Mouse (Mus musculus): ENCODE measurements at regions not wholly inside any gene's neighbourhood (a gene's known extent, or its start where the extent isn't known, plus 50 kb on each side); places are given as distances from the start of the nearest gene placed in this dataset.

GRCm38 (mm10) chr10:97312509-97312908, 166.9 kb upstream of the Dcn start:
- peak overlapping the region; percentile 47; the same call in 1 of the 2 replicates for H3K27ac ChIP-seq (ENCODE audit: low read length)
- peak; percentile 21; the same call in 1 of the 2 replicates for ATAC-seq (ENCODE audit: low FRiP score, low TSS enrichment)
- peak overlapping the region; percentile 59 for H3K4me3 ChIP-seq (ENCODE audit: low read length)
- no peaks in the 10 kb centered on the region for H3K9me3 ChIP-seq (ENCODE audit: low read length)
- H3K9ac ChIP-seq (replicated peaks; ENCODE audit: low read length): peak overlapping the region; percentile 76
- H3K36me3 ChIP-seq (ENCODE audit: insufficient read depth, low read length): no peaks in the 10 kb centered on the region
- peaks cover 6% of the 10 kb centered on the region; the same call in 1 of the 2 replicates for H3K4me1 ChIP-seq (ENCODE audit: insufficient read depth, low read length)
- WGBS: 24% methylated on average over 12 of the region's 12 CpGs
- peak overlapping the region; percentile 72 for H3K4me2 ChIP-seq (replicated peaks; ENCODE audit: low read depth, low read length)
- no peaks in the 10 kb centered on the region for H3K27me3 ChIP-seq (ENCODE audit: insufficient read depth, low read length)

GRCm38 (mm10) chr10:97312978-97313377, 166.4 kb upstream of the Dcn start:
- Histone ChIP-seq H3K9me3 (ENCODE audit: low read length) (no peaks in the 10 kb centered on the region), H3K27ac (ENCODE audit: low read length) (peak overlapping the region; percentile 97), H3K4me3 (ENCODE audit: low read length) (peak overlapping the region; percentile 59), H3K36me3 (ENCODE audit: insufficient read depth, low read length) (no peaks in the 10 kb centered on the region), H3K27me3 (ENCODE audit: insufficient read depth, low read length) (no peaks in the 10 kb centered on the region), H3K4me2 (replicated peaks; ENCODE audit: low read depth, low read length) (peak overlapping the region; percentile 72), H3K9ac (replicated peaks; ENCODE audit: low read length) (peak overlapping the region; percentile 76), H3K4me1 (ENCODE audit: insufficient read depth, low read length) (peaks cover 6% of the 10 kb centered on the region; the same call in 1 of the 2 replicates)
- 0% methylated on average over 17 of the region's 17 CpGs for WGBS
- ATAC-seq (ENCODE audit: low FRiP score, low TSS enrichment): peak; percentile 95

- Histone ChIP-seq H3K4me1 (ENCODE audit: insufficient read depth, low read length) (peaks cover 6% of the 10 kb centered on the region; the same call in 1 of the 2 replicates), H3K27ac (ENCODE audit: low read length) (peak overlapping the region; percentile 97), H3K4me2 (replicated peaks; ENCODE audit: low read depth, low read length) (peak overlapping the region; percentile 72), H3K4me3 (ENCODE audit: low read length) (peak overlapping the region; percentile 59), H3K9ac (replicated peaks; ENCODE audit: low read length) (peak overlapping the region; percentile 76), H3K27me3 (ENCODE audit: insufficient read depth, low read length) (no peaks in the 10 kb centered on the region), H3K9me3 (ENCODE audit: low read length) (no peaks in the 10 kb centered on the region), H3K36me3 (ENCODE audit: insufficient read depth, low read length) (no peaks in the 10 kb centered on the region)
- 1% methylated on average over 13 of the region's 13 CpGs for WGBS
- ATAC-seq (ENCODE audit: low FRiP score, low TSS enrichment): peak; percentile 96
Observed at GRCm38 (mm10) chr10:97313407-97313901, 166.0 kb upstream of the Dcn start.

- 0 out of 2 replicates have a peak, but pooled peaks cover 3% of the 10 kb centered on the region for H3K9me3 ChIP-seq (ENCODE audit: low read length)
- H3K4me1 ChIP-seq (ENCODE audit: insufficient read depth, low read length): no peaks in the 10 kb centered on the region
- no peaks in the 10 kb centered on the region for H3K36me3 ChIP-seq (ENCODE audit: insufficient read depth, low read length)
- no peak overlapping the region for H3K4me3 ChIP-seq (ENCODE audit: low read length)
- no peaks in the 10 kb centered on the region for H3K27me3 ChIP-seq (ENCODE audit: insufficient read depth, low read length)
- no peak overlapping the region for H3K27ac ChIP-seq (ENCODE audit: low read length)
- no peak for ATAC-seq (ENCODE audit: low FRiP score, low TSS enrichment)
- no peak overlapping the region for H3K9ac ChIP-seq (replicated peaks; ENCODE audit: low read length)
- no peak overlapping the region for H3K4me2 ChIP-seq (replicated peaks; ENCODE audit: low read depth, low read length)
- WGBS: 73% methylated on average over 2 of the region's 2 CpGs
Observed at GRCm38 (mm10) chr10:97332639-97333038, 146.8 kb upstream of the Dcn start.

- H3K27ac ChIP-seq (ENCODE audit: low read length): no peak overlapping the region
- no peaks in the 10 kb centered on the region for H3K36me3 ChIP-seq (ENCODE audit: insufficient read depth, low read length)
- H3K9ac ChIP-seq (replicated peaks; ENCODE audit: low read length): no peak overlapping the region
- H3K4me2 ChIP-seq (replicated peaks; ENCODE audit: low read depth, low read length): no peak overlapping the region
- no peak for ATAC-seq (ENCODE audit: low FRiP score, low TSS enrichment)
- H3K9me3 ChIP-seq (ENCODE audit: low read length): 0 out of 2 replicates have a peak, but pooled peaks cover 3% of the 10 kb centered on the region
- H3K4me1 ChIP-seq (ENCODE audit: insufficient read depth, low read length): peaks cover 8% of the 10 kb centered on the region
- no peaks in the 10 kb centered on the region for H3K27me3 ChIP-seq (ENCODE audit: insufficient read depth, low read length)
- no peak overlapping the region for H3K4me3 ChIP-seq (ENCODE audit: low read length)
Observed at GRCm38 (mm10) chr10:97334044-97334443, 145.4 kb upstream of the Dcn start.

- Histone ChIP-seq H3K36me3 (ENCODE audit: insufficient read depth, low read length) (no peaks in the 10 kb centered on the region), H3K27ac (ENCODE audit: low read length) (no peak overlapping the region), H3K4me3 (ENCODE audit: low read length) (no peak overlapping the region), H3K4me1 (ENCODE audit: insufficient read depth, low read length) (peaks cover 8% of the 10 kb centered on the region), H3K9ac (replicated peaks; ENCODE audit: low read length) (no peak overlapping the region), H3K27me3 (ENCODE audit: insufficient read depth, low read length) (no peaks in the 10 kb centered on the region), H3K9me3 (ENCODE audit: low read length) (0 out of 2 replicates have a peak, but pooled peaks cover under 1% of the 10 kb centered on the region), H3K4me2 (replicated peaks; ENCODE audit: low read depth, low read length) (no peak overlapping the region)
- 76% methylated on average over 9 of the region's 9 CpGs for WGBS
- ATAC-seq (ENCODE audit: low FRiP score, low TSS enrichment): no peak
Observed at GRCm38 (mm10) chr10:97334606-97335150, 144.7 kb upstream of the Dcn start.

GRCm38 (mm10) chr10:97338033-97338692, 141.2 kb upstream of the Dcn start:
- ATAC-seq (ENCODE audit: low FRiP score, low TSS enrichment): peak; percentile 92
- Histone ChIP-seq H3K36me3 (ENCODE audit: insufficient read depth, low read length) (no peaks in the 10 kb centered on the region), H3K27me3 (ENCODE audit: insufficient read depth, low read length) (no peaks in the 10 kb centered on the region), H3K9ac (replicated peaks; ENCODE audit: low read length) (no peak overlapping the region), H3K9me3 (ENCODE audit: low read length) (no peaks in the 10 kb centered on the region), H3K27ac (ENCODE audit: low read length) (no peak overlapping the region), H3K4me3 (ENCODE audit: low read length) (no peak overlapping the region), H3K4me1 (ENCODE audit: insufficient read depth, low read length) (peaks cover 8% of the 10 kb centered on the region), H3K4me2 (replicated peaks; ENCODE audit: low read depth, low read length) (no peak overlapping the region)
- WGBS: 34% methylated on average over 6 of the region's 6 CpGs

- no peak overlapping the region for H3K4me3 ChIP-seq (ENCODE audit: low read length)
- no peak overlapping the region for H3K4me2 ChIP-seq (replicated peaks; ENCODE audit: low read depth, low read length)
- H3K9ac ChIP-seq (replicated peaks; ENCODE audit: low read length): no peak overlapping the region
- no peak overlapping the region for H3K27ac ChIP-seq (ENCODE audit: low read length)
- no peaks in the 10 kb centered on the region for H3K9me3 ChIP-seq (ENCODE audit: low read length)
- 44% methylated on average over 11 of the region's 11 CpGs for WGBS
- no peaks in the 10 kb centered on the region for H3K27me3 ChIP-seq (ENCODE audit: insufficient read depth, low read length)
- peaks cover 8% of the 10 kb centered on the region for H3K4me1 ChIP-seq (ENCODE audit: insufficient read depth, low read length)
- no peak for ATAC-seq (ENCODE audit: low FRiP score, low TSS enrichment)
- H3K36me3 ChIP-seq (ENCODE audit: insufficient read depth, low read length): no peaks in the 10 kb centered on the region
Observed at GRCm38 (mm10) chr10:97339866-97340706, 139.3 kb upstream of the Dcn start.

- ATAC-seq (ENCODE audit: low FRiP score, low TSS enrichment): peak; percentile 46; the same call in 1 of the 2 replicates
Observed at GRCm38 (mm10) chr10:97345347-97345746, 134.1 kb upstream of the Dcn start.

More at GRCm38 (mm10) chr10:97345347-97345746, 134.1 kb upstream of the Dcn start:
- Histone ChIP-seq H3K4me2 (replicated peaks; ENCODE audit: low read depth, low read length) (no peak overlapping the region), H3K9ac (replicated peaks; ENCODE audit: low read length) (no peak overlapping the region), H3K9me3 (ENCODE audit: low read length) (no peaks in the 10 kb centered on the region), H3K36me3 (ENCODE audit: insufficient read depth, low read length) (no peaks in the 10 kb centered on the region), H3K27ac (ENCODE audit: low read length) (no peak overlapping the region), H3K4me1 (ENCODE audit: insufficient read depth, low read length) (no peaks in the 10 kb centered on the region), H3K4me3 (ENCODE audit: low read length) (no peak overlapping the region), H3K27me3 (ENCODE audit: insufficient read depth, low read length) (no peaks in the 10 kb centered on the region)
- WGBS: 24% methylated on average over 6 of the region's 6 CpGs

Data from kidney, embryonic 16.5 days (tissue).